Mouse (Mus musculus) regulatory T cell (primary cell): ENCODE measurements around the gene Jmjd6.
"Not testable (repeated sequence)": the region's sequence is repeated elsewhere in the genome, so short reads cannot be mapped to it uniquely, and the experiment has no call there.

ENCODE experiments used
- in situ Hi-C: fragments of 300-600 bp; cut with MboI, MseI; formaldehyde crosslinking; loops from one replicate; pipeline ENCODE4 v1.15.1; 2025; ENCODE audit warnings: high pct_unique_total_duplicates

Jmjd6 gene

DNA sequence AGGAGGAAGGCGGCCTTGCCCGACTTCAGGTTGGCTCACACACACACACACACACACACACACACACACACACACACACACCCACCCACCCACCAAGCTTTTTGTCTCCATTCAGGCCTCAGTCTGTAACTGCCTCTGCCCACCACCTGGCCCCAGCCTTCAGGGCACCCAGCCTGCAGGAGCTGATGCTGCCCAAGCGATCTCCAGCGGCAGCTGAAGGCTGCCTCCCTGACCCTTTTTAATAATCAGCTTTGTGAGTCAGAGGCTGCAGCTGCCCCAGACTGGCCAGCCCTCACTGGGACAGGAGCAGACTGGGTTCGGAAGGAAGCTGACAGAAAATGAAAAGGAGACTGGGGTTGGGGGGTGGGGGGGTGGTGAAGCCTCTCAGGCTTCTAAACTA lies 18.0 kb downstream of the Jmjd6 start:
- in situ Hi-C loops, result no loop called here

DNA sequence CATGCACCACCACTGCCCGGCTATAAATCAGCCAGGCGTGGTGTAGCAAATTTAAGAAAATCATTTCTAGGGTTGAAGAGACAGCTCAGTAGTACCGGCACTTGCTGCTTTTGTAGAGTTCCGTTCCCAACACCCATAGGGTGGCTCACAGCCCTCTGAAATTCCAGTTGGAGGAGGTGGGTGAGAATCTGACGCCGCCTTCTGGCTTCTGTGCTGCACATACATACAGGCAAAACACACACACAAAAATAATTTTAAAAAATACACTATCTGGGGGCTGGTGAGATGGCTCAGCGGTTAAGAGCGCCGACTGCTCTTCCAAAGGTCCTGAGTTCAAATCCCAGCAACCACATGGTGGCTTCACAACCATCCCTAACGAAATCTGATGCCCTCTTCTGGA lies 19.4 kb downstream of the Jmjd6 start:
- in situ Hi-C loops, result not testable (repeated sequence)

GRCm38 (mm10) chr11:116823255-116823654 lies 20.0 kb downstream of the Jmjd6 start:
- in situ Hi-C loops, result no loop called here

- in situ Hi-C loops, result no loop called here
These were observed 20.6 kb downstream of the Jmjd6 start for GRCm38 (mm10) chr11:116822626-116823025.

- in situ Hi-C loops, result no loop called here
These were observed 21.0 kb downstream of the Jmjd6 start for GRCm38 (mm10) chr11:116822215-116822614.

DNA sequence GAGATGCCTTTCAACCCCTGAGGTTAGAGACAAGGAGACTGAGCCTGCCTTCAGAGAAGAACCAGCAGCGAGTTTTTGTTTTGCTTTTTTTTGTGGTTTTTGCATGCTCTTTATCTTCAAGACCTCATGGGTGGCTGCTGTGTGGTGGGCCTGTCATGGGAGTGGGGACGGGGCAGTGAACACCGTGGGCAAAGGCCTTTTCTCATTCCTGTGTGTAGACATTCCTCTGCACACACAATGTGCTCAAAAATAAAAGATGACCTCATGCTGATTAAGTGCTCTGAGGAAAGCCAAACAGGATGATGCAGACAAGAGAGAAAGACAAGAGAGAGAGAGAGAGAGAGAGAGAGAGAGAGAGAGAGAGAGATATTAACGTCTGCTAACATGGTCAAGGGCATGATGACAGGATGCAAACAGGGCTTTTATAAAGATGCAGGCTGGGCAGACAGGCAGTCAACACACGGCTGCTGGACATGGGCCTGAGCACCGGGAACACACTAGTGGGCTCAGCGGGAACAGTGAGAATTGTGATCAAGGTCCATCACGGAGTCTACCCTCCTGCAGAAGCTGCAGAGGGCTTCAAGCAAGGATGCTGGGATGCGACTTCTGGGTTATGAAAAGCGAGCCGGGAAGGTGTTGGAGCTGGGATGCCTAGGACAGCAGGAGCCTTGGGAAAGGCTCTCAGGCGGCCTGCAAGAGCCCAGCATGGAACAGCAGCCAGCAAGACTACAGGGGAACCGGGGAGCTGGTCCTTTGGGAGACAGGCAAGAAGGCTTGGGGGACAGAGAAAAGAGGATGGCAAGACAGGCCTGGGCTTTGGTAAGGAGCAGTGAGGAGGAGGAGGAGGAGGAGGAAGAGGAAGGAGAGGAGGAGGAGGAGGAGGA lies 21.9 kb downstream of the Jmjd6 start:
- in situ Hi-C loops, result no loop called here

- in situ Hi-C loops, result no loop called here
These were observed 23.2 kb downstream of the Jmjd6 start for GRCm38 (mm10) chr11:116819932-116820593.

GRCm38 (mm10) chr11:116818722-116819121 lies 24.5 kb downstream of the Jmjd6 start:
- in situ Hi-C loops, result no loop called here

DNA sequence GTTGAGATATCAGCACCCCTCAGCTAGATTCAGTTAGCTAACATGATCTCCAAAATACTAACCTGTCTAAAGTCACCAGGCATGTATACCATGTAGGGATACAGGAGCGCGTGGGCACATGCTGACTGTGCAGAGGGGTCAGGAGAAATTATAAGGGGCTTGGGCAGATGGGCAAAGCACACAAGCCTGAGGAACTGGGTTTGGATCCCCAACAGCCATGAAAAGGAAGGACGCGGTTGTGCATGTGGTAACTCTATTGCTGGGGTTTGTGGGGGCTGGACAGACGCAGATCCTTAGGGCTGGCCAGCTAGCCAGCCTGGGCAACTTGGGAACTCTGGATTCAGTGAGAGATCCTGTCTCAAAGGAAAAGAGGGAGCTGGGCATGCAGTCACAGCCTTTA lies 25.7 kb downstream of the Jmjd6 start:
- in situ Hi-C loops, result no loop called here

DNA sequence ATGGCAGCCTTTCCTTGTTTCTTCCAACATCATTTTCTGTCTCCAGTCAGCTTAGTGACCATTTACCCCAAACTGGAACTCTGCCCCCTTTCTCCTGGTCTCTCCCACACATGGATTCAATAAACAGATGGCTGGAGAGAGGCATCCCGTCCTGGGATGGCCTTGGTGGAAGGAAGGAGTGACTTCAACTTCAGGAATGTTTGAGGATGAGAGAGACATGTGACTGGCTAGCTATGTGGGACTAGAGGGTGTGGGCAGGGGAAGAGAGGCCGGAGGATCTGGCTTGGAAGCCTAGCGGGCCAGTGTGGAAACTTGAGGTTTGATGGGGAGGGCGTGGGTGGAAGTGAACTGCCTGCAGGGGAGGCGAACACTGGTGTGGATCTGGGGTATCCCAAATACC lies 26.5 kb downstream of the Jmjd6 start:
- in situ Hi-C loops, result no loop called here

DNA sequence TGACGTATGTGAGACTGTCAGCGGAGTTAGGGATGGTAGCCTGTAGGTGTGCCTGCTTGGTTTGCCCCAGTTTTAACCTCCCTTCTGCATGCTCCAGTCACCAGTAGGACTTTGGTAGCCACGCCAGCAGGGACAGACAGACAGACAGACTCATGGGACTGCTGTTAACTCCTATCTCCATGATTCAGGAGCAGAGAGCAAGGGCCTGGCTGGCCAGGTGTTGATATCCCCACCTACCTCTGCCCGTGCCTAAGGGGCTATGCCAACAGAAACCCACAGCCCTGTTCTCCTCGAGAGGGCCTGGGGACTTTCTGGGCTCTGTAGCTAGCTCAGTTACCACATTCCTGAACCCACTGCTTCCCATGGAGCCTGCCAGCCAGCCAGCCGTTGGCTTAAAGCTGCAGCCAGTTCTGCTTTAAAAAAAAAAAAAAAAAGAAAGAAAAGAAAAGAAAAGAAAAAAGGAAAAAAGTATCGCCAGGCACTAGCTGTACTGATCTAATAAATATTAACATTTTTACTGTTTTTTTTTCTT lies 28.3 kb downstream of the Jmjd6 start:
- in situ Hi-C loops, result no loop called here

DNA sequence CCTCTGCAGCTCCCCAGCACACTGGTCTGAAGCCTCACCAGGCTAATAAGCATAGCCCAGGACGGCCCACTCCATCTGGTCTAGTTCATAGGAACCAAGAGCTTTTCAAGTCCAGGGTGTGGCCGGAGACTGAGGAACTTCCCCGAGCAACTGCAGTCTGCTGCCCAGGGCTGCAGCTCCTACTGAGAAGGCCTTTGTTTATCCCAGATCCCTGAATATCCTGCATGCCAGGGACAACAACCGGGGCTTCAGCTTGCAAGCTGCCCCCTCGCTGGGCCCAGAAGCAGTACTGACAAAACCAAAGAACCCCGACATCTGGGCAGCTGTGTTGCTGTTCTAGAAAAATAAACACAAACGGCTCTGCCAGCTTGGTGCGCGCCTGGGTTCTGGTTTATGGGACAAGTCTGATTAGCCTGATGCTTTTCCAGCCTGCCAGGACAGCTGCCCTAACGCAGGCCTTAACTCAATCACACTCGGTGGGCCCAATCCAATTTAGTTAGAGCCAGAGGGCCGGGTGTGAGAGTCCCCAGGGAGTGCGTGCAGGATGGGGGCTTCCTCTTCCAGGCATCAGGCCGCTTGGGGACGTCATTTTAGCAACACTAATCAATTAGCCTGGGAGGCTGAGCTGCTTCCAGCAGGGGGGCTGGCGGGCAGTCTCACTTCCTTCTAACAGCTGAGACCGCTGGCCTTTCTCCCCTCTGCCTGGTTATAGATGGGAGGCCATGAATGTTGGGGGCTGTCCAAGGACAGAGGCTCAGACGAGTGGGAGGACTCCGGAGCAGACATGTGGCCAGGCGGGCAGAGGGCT lies 29.0 kb downstream of the Jmjd6 start:
- in situ Hi-C loops, result no loop called here

- in situ Hi-C loops, result no loop called here
These were observed 29.6 kb downstream of the Jmjd6 start for GRCm38 (mm10) chr11:116813610-116814009.

DNA sequence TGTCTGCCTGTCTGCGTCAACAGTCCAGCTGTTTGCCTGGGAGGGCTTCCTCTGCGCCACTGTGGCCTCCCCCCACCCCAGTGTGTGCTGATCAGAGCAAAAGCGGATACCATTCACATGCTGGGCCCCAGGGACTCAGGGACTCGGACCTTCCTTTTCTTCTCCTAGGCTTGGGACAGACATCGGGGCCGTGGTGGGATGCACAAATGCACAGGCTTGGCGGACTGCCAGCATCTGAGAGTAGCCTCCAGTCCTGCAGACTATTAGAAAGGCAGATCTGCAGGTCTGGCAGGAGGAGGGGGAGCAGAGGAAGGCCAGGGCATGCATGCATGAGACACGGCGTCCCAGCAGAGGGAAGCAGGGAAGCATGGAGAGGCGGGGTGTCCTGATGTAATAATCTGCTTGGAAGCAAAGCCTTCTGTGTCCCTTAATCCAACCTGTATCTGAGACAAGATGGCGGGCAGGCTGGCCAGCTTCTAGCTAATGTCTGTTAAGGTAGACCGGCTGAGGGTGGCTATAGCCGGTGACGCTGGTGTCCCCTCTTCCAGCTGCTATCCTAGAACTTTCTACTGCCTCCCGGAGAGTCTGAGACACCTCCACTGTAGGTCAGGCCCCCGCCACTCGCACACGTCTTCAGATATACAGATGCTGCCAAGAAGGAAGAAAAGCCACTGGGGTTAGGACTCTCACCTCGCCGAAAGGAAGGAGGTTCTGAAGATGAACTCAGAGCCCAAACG lies 30.3 kb downstream of the Jmjd6 start:
- in situ Hi-C loops, result no loop called here

DNA sequence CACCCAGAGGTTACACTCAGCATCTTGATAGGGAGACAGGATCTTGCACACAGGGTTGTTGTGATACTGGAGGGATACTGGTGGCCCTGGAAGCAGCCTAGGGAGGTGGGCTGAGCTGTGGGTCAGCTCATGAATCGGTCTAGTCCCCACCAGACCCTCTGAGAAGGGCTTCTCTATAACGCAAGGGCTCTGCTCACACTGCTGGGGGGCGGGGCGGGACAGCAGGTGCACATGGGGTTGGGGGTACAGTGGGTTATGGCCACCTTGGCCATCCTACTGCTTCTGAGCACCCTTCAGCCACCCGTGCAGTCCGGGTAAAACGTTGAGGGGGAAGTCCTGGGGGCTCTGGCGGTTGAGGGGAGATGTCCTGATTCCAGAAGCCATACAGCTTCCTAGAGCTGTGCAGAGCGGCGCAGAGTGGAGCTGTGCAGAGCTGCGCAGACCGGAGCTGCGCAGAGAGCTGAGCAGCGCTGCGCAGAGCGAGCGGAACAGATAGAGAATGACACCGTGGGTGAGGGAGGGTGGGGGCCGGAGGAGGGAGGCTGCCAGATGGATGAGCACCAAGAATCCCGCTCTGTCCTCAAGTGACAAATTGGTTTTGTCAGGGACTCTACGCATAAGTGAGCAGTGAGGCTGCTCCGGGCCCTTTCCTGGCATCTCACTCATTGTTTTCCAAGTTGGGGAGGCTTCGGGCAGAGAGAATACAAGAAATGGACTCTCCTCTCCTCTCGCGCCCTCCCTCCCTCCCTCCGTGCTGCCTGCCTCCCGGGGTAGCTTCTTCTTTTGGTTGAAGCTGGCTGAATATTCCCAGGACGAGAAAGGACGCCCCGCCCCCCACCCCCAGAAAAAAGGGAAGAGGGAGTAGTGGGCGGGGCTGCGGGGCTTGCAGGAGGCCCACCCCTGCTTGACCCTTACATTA lies 32.0 kb downstream of the Jmjd6 start:
- in situ Hi-C loops, result no loop called here

DNA sequence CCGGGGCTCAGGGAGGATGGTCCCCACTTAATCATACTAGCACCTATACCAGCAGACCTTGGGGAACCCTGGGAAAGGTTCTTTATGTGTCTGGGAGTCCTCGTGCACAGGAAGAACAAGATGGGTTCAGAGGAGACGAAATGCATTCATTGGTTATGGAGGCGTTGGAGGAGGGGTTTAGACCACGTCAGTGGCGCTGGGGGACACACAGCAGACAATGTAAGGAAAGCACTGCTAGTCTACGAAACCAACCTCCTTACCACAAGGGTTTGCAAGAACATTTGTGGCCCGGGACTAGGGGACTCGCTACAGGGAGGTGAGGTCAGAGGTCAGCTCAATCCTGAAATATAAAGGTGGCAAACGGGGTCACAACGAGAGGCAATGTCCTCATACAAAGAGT lies 32.7 kb downstream of the Jmjd6 start:
- in situ Hi-C loops, result no loop called here

- in situ Hi-C loops, result loop anchor here (5.0 kb wide), 1 partner anchor 167 kb away; no protein-coding TSS in a partner anchor
These were observed 33.7 kb downstream of the Jmjd6 start for GRCm38 (mm10) chr11:116809520-116809919.

DNA sequence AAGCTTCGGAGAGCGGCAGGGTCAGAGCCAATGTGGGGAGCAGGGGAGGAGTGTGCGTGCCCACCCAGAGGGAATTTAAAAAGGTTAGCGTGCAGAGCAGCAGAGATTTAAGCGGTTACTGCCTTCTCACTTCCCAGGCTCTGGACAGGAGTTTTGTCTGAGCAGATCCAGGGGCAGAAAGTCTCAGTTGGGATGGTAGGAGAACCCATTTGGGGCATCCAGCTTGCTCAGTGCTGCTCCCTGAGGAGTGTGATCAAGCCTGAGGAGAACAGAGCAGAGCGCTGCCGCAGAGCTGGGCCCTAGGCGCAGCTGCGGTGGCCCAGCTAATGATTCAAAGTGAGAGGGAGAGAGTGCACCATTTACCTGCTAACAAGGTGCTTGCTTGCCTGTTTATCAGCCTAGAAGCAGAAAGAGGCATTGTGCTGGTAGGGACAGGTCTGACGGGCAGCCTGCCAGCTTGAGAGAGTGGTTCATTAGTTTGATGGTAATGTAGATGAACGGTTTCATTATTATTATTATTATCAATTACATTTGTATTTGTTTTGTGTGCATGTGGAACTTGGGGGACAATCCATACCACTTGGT lies 34.3 kb downstream of the Jmjd6 start:
- in situ Hi-C loops, result loop anchor here (5.0 kb wide), 1 partner anchor 167 kb away; no protein-coding TSS in a partner anchor

DNA sequence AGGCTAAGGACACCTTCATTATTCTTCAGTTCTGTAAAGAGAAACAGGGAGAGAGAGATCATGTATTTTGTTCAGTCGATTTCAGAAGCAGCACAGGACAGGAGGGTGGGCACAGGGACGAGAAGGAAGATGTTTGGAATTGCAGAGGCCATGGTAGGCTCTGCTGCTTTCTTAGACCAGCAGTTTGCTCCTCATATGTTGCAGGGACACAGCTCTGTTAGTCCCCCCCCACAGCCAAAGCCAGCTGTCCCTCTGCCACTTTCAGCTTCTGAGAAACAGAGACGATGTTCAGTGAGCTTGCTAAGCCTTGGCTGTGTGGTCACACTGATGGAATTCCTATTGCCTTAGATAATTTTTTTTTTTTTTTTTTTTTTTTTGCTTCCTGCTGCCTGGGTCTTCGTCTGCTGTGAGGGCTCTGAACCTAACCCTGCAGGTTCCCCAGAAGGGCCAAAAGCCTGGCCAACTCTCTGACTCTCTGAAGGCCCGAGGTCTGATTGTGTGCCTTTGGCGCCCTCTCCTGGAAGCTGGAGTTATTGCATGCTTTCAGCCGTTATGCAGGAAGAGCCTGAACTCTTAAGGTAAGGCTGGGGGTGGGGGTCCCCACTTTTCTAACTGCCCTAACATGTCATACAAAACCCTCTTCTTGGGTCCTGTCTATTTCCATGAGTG lies 35.2 kb downstream of the Jmjd6 start:
- in situ Hi-C loops, result loop anchor here (5.0 kb wide), 1 partner anchor 166 kb away; no protein-coding TSS in a partner anchor
